Mouse (Mus musculus) bone marrow, adult 2 months (tissue): ENCODE results near the gene Sun5.

Experiments
- CTCF ChIP-seq: fragments of 200-500 bp; IDR thresholded peaks from 2 replicates; pipeline ENCODE4 v1.5.1; 2011; ENCODE audit warnings: low read length, control low read depth; ENCODE audit not compliant: control insufficient read depth, insufficient read depth
- POLR2A ChIP-seq: fragments of 200-500 bp; IDR thresholded peaks from 2 replicates; pipeline ENCODE4 v1.6.1; 2011; ENCODE audit warnings: low read depth, mild to moderate bottlenecking, control low read depth, low read length, borderline replicate concordance; ENCODE audit not compliant: control insufficient read depth

GRCm38 (mm10) chr2:153899111-153899510, 28.2 kb upstream of the Sun5 start:
- TF ChIP-seq CTCF (no peak), POLR2A (no peak)
